Mouse (Mus musculus): ENCODE data around the gene Nrxn1. TPM values are rescaled to one million over a fixed set of nuclear protein-coding genes. Genes with fewer than 3 reads are reported as not detected.

Nrxn1 gene
- 263 and 285 TPM in 2 replicates for polyA plus RNA-seq (2014; fragmentation: Nextera tagmentation; extraction: Ambion mirVana)

DNA sequence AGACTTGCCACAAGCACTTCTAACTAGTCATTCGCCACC is at the start of gene Nrxn1:
Gene Nrxn1 (minus strand): TSS at position 30 of the 39 bp plus-strand sequence.
- H3K27ac ChIP-seq (ENCODE audit: low read depth, low read length) = peak within 1 kb of the TSS; percentile 94
- peak within 1 kb of the TSS; percentile 51 for H3K4me3 ChIP-seq (ENCODE audit: low read depth, low read length)
- no peak for ATAC-seq (ENCODE audit: low read depth)
- peak within 1 kb of the TSS; percentile 56 for H3K4me2 ChIP-seq (ENCODE audit: low read depth, low read length)
- 0% methylated on average over 1 of the region's 1 CpGs for WGBS
- H3K27me3 ChIP-seq (ENCODE audit: control insufficient read depth, insufficient read depth, low read length) = no peaks in the 10 kb centered on the region
- no peaks in the 10 kb centered on the region for H3K9me3 ChIP-seq (ENCODE audit: control insufficient read depth, low read length)
- peaks cover 6% of the 10 kb centered on the region for H3K36me3 ChIP-seq (ENCODE audit: control insufficient read depth, insufficient read depth, low read length)
- H3K4me1 ChIP-seq (ENCODE audit: control insufficient read depth, insufficient read depth, low read length) = no peaks in the 10 kb centered on the region
- H3K9ac ChIP-seq (replicated peaks; ENCODE audit: low read depth, low read length) = peak within 1 kb of the TSS; percentile 72

DNA sequence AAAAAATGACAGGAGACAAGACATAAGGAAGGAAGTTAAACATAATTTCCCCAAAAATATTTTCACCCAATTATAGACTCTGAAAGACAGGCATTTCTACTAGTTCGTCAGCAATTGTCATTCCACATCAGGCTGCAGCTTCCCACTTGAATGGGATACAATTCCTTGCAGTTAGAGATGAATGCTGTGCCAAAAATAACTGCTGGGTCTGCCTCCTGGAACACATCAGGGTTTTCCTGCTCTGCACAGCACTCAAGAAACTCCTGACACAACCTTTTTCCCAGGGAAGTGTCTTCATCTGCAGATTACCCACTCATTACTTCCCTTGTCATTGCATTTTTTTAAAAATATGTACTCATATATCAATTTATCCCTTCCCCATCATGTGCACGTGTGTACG is 44.0 kb upstream of the Nrxn1 start:
- Histone ChIP-seq H3K4me2 (ENCODE audit: low read depth, low read length) (no peak overlapping the region), H3K27me3 (ENCODE audit: control insufficient read depth, insufficient read depth, low read length) (no peaks in the 10 kb centered on the region)

DNA sequence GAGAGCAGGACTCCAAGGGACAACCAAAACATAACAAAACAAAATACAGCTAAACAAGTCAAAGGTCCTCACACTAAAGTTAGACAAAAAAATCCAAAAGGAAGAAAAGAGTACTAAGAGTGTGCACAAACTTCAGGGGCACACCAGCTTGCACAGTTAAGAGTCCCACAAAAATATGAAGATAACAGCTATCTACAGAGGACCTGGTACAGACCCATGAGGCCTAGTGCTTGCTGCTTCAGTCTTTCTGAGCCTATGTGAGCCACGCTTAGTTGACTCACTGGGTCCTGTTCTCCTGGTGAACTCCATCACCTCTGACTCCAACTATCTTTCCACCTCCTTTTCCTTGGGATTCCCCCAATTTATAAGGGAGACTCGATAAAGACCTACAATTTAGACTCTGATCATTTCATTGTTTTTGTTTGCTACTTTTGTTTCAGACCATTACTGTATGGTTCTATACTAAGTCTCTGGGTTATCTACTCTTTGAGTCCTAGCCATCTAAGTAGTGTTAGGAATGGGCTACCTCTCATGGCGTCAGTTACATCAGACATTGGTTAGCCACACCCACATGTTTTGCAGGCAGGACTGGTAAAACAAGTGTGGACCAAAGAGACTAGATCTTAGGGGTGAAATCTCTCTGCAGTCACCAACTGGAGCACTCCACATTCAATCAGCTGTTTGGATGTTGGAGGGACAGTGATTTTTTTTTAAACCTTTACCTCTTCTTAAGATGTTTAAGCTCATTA is 20.2 kb upstream of the Nrxn1 start:
- Histone ChIP-seq H3K9ac (replicated peaks; ENCODE audit: low read depth, low read length) (no peak overlapping the region), H3K4me1 (ENCODE audit: control insufficient read depth, insufficient read depth, low read length) (no peaks in the 10 kb centered on the region), H3K27me3 (ENCODE audit: control insufficient read depth, insufficient read depth, low read length) (no peaks in the 10 kb centered on the region), H3K9me3 (ENCODE audit: control insufficient read depth, low read length) (no peaks in the 10 kb centered on the region), H3K36me3 (ENCODE audit: control insufficient read depth, insufficient read depth, low read length) (no peaks in the 10 kb centered on the region), H3K27ac (ENCODE audit: low read depth, low read length) (no peak overlapping the region), H3K4me2 (ENCODE audit: low read depth, low read length) (no peak overlapping the region), H3K4me3 (ENCODE audit: low read depth, low read length) (no peak overlapping the region)
- no peak for ATAC-seq (ENCODE audit: low read depth)
- WGBS = 81% methylated on average over 3 of the region's 3 CpGs

More for the DNA sequence above, 44.0 kb upstream of the Nrxn1 start:
- Histone ChIP-seq H3K27ac (ENCODE audit: low read depth, low read length) (no peak overlapping the region), H3K36me3 (ENCODE audit: control insufficient read depth, insufficient read depth, low read length) (no peaks in the 10 kb centered on the region), H3K4me1 (ENCODE audit: control insufficient read depth, insufficient read depth, low read length) (no peaks in the 10 kb centered on the region), H3K9me3 (ENCODE audit: control insufficient read depth, low read length) (no peaks in the 10 kb centered on the region), H3K4me3 (ENCODE audit: low read depth, low read length) (no peak overlapping the region), H3K9ac (replicated peaks; ENCODE audit: low read depth, low read length) (no peak overlapping the region)
- ATAC-seq (ENCODE audit: low read depth) = no peak
- 79% methylated on average over 3 of the region's 3 CpGs for WGBS

DNA sequence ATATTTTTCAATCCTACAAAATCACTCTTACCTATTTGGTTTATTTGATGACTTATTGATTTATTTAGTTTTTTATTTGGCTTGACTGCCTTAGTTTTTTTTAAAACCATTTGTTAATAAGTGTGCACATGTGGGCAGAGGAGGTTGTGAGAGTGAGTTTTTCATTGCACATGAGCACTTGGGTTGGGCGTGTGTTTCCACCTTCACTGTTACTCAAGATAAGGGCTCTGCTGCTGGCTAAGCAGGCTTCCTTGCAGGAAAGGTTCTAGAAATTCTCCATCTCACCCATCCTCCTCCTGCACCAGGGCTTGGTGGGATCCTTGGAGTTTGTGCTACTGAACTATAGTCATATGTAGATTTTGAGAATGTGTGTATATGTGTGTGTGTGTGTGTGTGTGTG is 19.2 kb upstream of the Nrxn1 start:
- Histone ChIP-seq H3K27me3 (ENCODE audit: control insufficient read depth, insufficient read depth, low read length) (no peaks in the 10 kb centered on the region), H3K27ac (ENCODE audit: low read depth, low read length) (no peak overlapping the region), H3K4me1 (ENCODE audit: control insufficient read depth, insufficient read depth, low read length) (no peaks in the 10 kb centered on the region), H3K4me2 (ENCODE audit: low read depth, low read length) (no peak overlapping the region), H3K9ac (replicated peaks; ENCODE audit: low read depth, low read length) (no peak overlapping the region), H3K36me3 (ENCODE audit: control insufficient read depth, insufficient read depth, low read length) (no peaks in the 10 kb centered on the region), H3K9me3 (ENCODE audit: control insufficient read depth, low read length) (no peaks in the 10 kb centered on the region), H3K4me3 (ENCODE audit: low read depth, low read length) (no peak overlapping the region)
- WGBS = 94% methylated on average over 1 of the region's 1 CpGs
- no peak for ATAC-seq (ENCODE audit: low read depth)

DNA sequence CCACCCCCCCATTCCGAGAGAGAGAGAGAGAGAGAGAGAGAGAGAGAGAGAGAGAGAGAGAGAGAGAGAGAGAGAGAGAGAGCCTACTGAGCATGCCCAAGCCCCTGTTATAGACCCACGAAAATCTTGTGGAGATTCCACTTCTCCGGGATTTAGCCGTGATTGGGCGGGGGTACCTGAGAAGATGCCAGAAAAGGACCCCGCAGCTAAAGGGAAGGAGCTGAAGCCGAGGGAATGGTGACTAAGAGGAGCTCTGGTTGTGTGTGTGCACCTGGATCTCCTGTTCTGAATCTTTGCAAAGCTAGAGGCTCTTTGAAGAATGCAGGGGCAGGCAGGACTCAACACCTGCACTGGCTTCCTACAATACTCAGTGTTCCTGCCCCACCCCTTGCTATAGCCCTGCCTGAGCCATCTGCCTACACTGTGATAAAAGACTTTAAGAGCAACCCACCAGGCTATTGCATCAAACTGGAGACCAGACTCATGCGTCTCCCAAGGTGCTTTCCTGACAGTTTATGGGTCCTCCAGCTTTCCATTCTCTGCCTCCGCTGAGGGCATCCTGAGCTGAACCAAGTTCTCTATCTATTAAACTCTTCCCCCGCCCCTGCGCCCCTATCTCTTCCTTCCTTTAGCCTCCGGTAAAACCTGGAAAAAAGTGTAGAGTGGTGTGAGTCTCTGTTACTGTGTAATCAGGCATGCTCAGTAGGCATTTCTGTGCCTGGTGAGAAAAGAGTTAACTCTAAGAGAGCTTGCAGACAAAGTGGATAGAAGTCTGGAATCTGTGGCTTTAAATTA is 407 bp upstream of the Nrxn1 start:
- peak overlapping the region; percentile 72 for H3K9ac ChIP-seq (replicated peaks; ENCODE audit: low read depth, low read length)
- H3K4me3 ChIP-seq (ENCODE audit: low read depth, low read length) = peak overlapping the region; percentile 51
- ATAC-seq (ENCODE audit: low read depth) = peak; percentile 87
- no peaks in the 10 kb centered on the region for H3K27me3 ChIP-seq (ENCODE audit: control insufficient read depth, insufficient read depth, low read length)
- H3K27ac ChIP-seq (ENCODE audit: low read depth, low read length) = peak overlapping the region; percentile 94
- no peaks in the 10 kb centered on the region for H3K9me3 ChIP-seq (ENCODE audit: control insufficient read depth, low read length)
- 21% methylated on average over 12 of the region's 12 CpGs for WGBS
- peaks cover 2% of the 10 kb centered on the region for H3K36me3 ChIP-seq (ENCODE audit: control insufficient read depth, insufficient read depth, low read length)
- no peaks in the 10 kb centered on the region for H3K4me1 ChIP-seq (ENCODE audit: control insufficient read depth, insufficient read depth, low read length)
- peak overlapping the region; percentile 56 for H3K4me2 ChIP-seq (ENCODE audit: low read depth, low read length)

DNA sequence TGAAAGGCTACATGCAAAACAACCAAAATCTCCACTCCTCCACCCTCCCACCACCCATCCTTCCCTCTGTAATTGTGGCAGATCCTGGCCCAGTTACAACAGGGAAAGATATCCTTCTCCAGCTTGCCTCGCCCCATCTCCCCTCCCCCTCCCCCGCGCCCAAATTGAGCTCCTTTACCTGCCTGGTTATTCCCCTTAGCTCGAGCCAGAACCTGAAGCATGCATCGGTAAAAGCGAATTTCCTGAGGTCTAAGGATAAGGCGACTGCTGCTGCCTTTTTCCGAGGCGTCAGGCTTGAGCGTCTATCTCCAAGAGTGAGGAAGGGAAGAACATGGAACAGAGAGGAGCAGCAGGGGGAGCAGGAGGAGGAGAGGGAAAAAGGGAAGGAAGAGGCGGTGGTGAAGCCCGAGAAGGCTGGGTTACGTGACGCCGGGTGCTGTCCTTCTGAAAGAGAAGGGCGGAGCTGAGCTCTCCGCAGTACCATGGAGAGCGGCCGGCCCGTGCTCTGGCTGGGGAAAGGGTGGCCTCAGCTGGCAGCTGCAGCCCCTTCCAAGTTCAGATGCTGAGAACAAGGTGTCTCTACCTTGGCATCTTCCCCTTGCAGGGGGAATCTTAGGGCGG is 340 bp downstream of the Nrxn1 start:
- ATAC-seq (ENCODE audit: low read depth) = peak; percentile 94
- no peaks in the 10 kb centered on the region for H3K4me1 ChIP-seq (ENCODE audit: control insufficient read depth, insufficient read depth, low read length)
- H3K9ac ChIP-seq (replicated peaks; ENCODE audit: low read depth, low read length) = peak overlapping the region; percentile 72
- WGBS = under 1% methylated on average over 21 of the region's 21 CpGs
- peaks cover 9% of the 10 kb centered on the region for H3K36me3 ChIP-seq (ENCODE audit: control insufficient read depth, insufficient read depth, low read length)
- H3K27me3 ChIP-seq (ENCODE audit: control insufficient read depth, insufficient read depth, low read length) = no peaks in the 10 kb centered on the region
- peak overlapping the region; percentile 94 for H3K27ac ChIP-seq (ENCODE audit: low read depth, low read length)
- H3K4me2 ChIP-seq (ENCODE audit: low read depth, low read length) = peak overlapping the region; percentile 56
- H3K4me3 ChIP-seq (ENCODE audit: low read depth, low read length) = peak overlapping the region; percentile 51
- H3K9me3 ChIP-seq (ENCODE audit: control insufficient read depth, low read length) = no peaks in the 10 kb centered on the region

DNA sequence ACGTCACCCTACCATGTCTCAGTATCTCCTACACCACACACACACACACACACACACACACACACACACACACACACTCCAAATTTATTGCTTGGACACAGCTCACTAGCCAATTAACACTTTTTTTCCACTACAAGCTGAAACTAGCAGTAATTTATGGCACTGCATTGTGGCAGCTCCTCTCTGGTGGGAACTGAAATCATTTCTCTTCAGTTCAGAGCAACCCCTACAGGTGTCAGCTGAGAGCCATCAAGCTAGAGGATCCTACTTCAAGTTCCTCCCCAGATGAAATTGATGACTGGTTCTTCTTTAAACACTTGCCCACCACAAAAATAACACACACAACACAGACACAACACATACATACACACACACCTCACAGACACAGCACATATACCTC is 2.2 kb downstream of the Nrxn1 start:
- 51% methylated on average over 1 of the region's 1 CpGs for WGBS
- H3K27ac ChIP-seq (ENCODE audit: low read depth, low read length) = no peak overlapping the region
- peaks cover 9% of the 10 kb centered on the region for H3K36me3 ChIP-seq (ENCODE audit: control insufficient read depth, insufficient read depth, low read length)

DNA sequence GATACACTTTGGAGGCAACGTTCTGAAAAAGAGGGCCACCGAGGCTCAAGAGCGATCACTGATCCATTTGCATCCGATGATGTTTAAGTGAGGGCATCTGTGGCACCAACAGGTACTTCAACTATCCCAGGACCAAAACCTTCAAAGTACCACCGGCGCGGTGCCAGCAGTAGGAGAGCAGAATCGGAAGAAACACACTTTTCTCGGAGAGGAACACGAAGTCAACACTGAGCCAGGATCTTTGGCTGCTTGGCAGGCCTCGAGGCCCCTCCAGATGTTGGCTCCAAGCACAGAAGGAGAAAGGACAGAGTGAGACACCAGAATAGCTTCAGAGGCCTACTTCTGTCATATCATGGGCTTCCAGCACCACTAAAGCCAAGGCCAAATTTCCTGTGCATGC is 3.9 kb downstream of the Nrxn1 start:
- Histone ChIP-seq H3K4me2 (ENCODE audit: low read depth, low read length) (no peak overlapping the region), H3K4me1 (ENCODE audit: control insufficient read depth, insufficient read depth, low read length) (0 out of 2 replicates have a peak, but pooled peaks cover 5% of the 10 kb centered on the region), H3K27ac (ENCODE audit: low read depth, low read length) (no peak overlapping the region), H3K9ac (replicated peaks; ENCODE audit: low read depth, low read length) (no peak overlapping the region), H3K4me3 (ENCODE audit: low read depth, low read length) (no peak overlapping the region), H3K36me3 (ENCODE audit: control insufficient read depth, insufficient read depth, low read length) (peaks cover 9% of the 10 kb centered on the region), H3K9me3 (ENCODE audit: control insufficient read depth, low read length) (no peaks in the 10 kb centered on the region), H3K27me3 (ENCODE audit: control insufficient read depth, insufficient read depth, low read length) (no peaks in the 10 kb centered on the region)
- 90% methylated on average over 11 of the region's 11 CpGs for WGBS
- ATAC-seq (ENCODE audit: low read depth) = no peak

More for the DNA sequence above, 2.2 kb downstream of the Nrxn1 start:
- peak overlapping the region; percentile 51 for H3K4me3 ChIP-seq (ENCODE audit: low read depth, low read length)
- H3K9me3 ChIP-seq (ENCODE audit: control insufficient read depth, low read length) = no peaks in the 10 kb centered on the region
- ATAC-seq (ENCODE audit: low read depth) = no peak
- no peaks in the 10 kb centered on the region for H3K27me3 ChIP-seq (ENCODE audit: control insufficient read depth, insufficient read depth, low read length)
- peak overlapping the region; percentile 39 for H3K9ac ChIP-seq (replicated peaks; ENCODE audit: low read depth, low read length)
- 0 out of 2 replicates have a peak, but pooled peaks cover 5% of the 10 kb centered on the region for H3K4me1 ChIP-seq (ENCODE audit: control insufficient read depth, insufficient read depth, low read length)
- peak overlapping the region; percentile 50 for H3K4me2 ChIP-seq (ENCODE audit: low read depth, low read length)
